Mouse (Mus musculus) layer of hippocampus, postnatal 14 days (tissue): ENCODE measurements around the gene Kcnip4. TPM values are rescaled to one million over a fixed set of nuclear protein-coding genes. Genes with fewer than 3 reads are reported as not detected.
A peak's percentile ranks its signal among the peaks of the same experiment; 100 is the strongest.

Experiments used
- DNase-seq, 2 experiments: peaks; one replicate each; pipeline ENCODE4 v3.0.0; 2021 to 2022; ENCODE audit warnings: low spot score in 2 of 2, mixed read lengths in 1 of 2
- total RNA-seq, 2 experiments: library from RNA; stranded (reverse); gene quantifications; 2 replicates each; pipeline ENCODE4 v1.2.3; 2021

The Kcnip4 gene
- total RNA-seq, 2 experiments from 2014 or later = 38.9 to 48.0 TPM

DNA sequence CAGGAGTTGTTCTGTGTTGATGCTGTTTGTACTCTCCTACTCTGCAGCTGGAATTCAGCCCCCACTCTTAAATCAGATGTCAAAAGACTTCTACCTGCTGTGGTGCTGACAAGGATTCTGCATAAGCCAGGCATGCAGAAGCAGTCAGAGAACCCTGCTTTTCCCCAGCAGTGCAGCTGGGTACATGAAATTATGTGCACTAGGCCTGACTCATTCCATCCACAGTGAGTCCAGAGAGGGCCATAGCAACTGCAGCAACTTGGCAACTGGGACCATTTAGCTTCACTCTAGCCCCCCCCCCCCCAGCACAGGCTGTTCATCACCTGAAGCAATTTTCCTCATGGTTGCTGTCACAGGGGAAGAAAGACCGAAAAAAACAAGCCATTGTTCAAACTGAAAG, 1075.8 kb downstream of the Kcnip4 start:
- no peak for DNase-seq

DNA sequence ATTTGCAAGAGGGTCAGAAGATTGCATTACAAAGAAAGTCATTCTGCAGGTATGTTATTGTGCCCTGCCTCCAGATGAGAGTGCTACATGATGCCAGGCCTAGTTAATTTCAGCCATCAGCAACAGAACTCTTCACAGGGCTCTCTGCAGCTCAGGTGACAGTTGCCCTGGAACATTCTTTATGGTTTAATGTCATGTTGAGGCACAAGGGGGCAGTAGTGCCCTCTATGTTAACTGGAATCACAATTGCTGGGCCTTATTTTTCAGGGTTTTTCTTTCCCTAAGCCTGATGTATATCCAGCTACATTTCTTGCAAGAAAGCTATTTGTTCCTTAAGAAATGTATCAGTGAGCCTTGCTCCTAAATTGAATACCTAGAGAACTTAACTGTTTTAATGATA, 1094.2 kb downstream of the Kcnip4 start:
- peak; percentile 26 to 62 for DNase-seq

DNA sequence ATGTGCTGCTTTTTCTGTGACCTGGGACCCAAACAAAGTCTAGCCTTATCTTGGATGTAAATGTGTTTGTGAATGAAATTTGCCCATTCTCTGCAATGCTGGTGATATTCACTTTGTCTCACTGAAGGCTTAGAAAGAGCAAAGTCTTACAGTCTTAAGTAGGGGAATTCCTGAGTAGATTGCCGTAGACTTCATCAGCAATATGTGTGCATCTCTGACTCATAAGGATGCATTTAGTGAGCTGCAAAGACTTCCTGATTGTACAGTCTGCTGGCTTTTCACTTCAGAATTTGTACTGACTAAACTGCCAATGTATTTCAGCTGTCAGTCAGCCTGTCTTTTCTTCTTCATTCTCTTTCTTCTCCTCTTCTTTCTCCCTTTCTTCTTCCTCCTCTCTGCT, 1102.8 kb downstream of the Kcnip4 start:
- DNase-seq = no peak

DNA sequence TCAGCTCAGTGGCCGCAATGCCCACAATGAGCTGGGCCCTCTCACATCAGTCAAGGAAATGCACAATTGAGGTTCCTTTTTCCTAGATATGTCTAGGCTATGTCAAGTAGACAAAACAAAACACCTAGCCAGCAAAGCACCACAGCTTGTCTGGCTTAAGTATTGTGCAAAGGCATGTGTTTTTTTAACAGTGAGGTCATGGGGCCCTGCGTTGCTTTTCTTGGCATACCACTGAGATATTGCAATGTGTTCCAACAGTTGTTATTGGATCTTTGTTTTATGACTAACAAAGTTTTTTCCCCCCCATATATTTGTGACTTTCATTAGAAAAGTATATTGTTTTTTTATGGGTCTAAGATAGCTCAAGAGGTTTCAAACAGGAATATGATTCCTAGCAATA, 1105.0 kb downstream of the Kcnip4 start:
- DNase-seq = no peak

DNA sequence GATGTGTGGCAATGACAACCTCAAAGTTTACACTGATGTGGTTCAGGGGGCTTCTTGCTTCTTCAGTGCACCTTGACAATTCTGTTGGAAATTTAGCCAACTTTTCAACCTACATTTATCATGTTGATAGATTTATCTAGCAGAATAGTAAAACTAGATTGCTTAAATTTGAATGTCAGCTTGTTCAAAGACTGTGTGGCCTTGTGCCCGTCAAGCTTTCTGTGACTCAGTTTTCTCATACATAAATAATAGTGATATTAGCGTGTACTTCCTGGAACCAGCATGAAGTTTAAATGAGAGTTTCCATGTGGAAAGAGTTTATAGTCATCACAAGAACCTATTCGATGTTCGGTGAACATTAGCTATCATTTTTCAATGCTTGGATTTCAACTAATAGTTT, 1112.4 kb downstream of the Kcnip4 start:
- DNase-seq = no peak

DNA sequence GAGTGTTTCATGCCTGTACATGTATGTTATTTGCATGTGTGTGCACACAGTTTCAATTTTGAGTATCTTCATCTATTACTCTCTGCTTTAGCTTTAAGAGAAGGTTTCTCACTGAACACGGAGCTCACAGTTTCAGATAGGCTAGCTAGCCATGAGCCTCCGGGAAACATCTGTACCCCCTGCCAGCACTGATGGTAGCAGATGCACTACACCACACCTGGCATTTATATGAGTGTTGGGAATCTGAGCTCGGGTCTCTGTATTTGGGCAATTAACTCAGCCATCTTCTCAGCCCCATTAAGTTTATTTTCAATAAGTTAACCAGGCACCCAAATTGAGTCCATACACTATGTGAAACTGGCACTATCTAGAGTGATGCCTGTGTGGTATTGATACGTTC, 1113.2 kb downstream of the Kcnip4 start:
- no peak for DNase-seq

DNA sequence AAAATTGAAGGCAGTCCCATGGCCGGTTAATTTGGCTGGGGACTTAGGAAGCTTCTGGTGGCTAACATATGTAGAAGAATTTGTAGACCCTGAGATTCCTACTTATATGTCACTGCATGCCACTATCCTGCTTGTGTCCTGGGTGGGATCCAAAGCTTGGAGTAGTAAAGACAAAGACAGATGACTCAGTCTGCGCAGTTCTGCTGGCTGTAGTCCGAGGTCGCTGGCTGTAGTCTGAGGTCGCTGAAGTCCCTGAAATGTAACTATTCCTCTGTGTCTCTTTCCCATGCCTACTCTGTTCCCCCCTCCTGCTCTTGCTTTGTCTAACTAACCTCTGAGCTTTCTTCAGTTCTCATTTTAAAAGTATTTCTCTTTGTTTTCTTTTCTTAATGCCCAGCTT, 1114.4 kb downstream of the Kcnip4 start:
- no peak for DNase-seq

DNA sequence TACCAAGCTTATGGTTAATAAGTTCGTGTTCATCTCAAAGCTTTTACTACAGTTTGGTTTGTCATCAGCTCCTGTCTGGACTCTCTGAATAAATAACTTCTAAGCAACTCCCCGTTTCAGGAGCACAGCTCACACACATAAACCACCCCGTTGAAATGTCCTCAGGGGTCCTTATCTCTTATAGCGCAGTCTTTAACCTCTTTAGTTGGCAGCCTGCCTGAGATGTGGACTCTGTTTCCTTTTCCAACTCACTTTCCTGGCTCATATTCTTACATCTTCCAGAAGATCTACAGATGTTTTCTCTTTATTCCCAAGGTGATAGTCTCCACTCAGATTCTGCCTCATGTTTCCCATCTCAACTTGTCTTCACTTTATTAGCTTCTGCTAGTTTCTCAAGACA, 1116.4 kb downstream of the Kcnip4 start:
- no peak for DNase-seq

DNA sequence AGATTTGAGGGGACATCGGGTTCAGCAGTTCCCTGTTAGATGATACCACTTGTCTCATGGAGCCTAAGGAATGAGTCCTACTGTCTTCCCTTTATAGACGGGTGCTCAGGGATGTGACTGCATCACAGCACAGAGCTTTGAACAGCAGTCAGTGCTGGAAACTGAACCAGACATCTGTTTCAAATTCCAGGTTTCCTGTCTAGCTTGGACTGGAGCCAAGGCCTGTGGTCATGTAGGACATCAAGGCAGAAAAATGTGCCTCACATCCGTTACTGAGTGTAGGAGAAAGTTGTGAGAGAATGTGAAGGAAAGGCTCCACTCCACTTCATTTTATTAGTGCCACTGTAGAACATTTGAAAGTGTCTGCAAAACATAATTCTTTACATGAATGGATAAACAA, 1122.2 kb downstream of the Kcnip4 start:
- no peak for DNase-seq

DNA sequence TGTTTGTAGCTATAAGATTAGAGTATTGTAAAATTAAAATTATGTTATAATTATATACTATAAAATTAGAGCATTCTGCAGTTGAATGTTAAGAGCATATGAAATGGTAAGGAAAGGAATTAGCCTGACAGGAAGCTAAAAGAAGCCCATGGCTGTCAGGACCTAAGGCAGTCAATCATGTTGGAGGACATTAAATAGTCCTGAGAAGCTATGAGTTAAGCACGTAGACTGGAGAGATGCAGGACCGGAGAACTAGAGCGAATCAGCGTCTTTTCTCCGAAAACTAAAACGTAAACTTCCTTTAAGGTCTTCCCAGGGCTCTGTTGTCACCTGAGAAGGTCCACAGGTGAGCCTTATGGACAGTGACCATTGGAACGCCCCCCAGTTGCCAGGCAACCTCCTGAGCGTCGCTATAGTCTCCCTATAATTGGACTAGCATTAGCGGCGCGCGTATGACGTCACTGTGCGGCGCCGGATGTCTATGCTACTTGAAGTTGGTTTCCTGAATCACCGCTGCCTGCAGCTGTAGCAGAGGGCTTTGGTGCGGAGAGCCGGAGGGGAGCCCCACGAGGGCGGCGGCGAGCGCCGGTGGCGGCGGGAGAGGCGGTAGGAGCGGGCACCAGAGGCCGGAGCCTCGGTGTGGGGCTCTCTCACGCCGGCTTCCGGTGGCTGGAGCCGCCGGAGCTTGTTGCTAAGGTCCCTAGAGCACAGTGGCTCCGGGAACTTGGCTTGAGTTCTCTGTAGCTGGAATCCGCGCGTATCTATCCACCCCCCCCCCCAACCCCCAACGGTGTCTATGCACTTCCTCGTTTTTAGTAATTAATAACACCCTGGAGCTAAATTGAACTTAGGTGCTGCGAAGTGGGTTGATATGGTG, 1152.6 kb downstream of the Kcnip4 start:
- peak; percentile 95 to 96 for DNase-seq

DNA sequence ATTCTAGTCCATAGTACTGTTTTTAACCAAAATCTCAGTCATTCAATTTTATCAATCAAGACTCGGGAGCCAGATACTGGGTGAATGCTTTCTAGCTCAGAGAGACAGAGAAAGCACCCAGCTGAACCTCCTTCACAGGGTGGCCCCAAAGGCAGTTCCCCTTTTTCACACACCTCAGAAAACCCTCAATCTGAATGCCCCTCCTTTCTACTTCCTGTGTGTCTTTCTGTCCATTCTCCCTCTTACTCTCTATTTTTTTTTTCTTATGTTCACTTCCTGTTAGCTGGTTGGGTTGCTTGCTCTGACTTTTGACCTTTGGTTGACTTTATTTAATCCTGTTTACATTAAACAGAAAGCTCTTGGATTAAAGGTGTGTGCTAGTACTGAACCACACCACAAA, 1175.4 kb downstream of the Kcnip4 start:
- DNase-seq = no peak

DNA sequence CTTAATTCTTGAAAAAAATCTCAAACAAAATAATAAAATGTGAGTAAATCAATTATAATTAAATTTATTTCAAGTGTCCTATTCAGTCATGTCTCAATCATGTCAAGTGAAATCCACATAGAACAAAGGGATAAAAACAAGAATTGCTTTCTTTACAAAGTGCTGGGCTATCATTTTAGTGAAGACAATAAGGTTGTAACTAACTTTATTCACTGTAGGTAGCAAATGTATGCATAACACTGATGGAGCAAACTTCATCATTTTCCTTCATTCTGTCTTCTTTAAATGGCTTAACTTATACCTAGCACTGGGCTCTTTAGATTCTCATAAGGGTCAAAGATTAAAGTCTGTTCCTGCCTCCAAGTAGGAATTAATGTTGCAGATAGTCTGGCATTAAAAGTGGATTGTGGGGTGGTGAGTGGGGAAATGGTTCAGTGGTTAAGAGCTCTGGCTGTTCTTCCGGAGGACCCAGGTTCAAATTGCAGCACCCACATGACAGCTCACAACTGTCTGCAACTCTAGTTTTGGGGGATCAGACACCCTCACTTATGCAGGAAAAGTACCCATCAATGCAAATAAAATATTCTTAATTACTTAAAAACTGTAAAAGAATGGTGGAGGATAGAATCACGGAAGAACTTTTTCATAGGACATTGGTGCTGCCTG, 1178.6 kb downstream of the Kcnip4 start:
- DNase-seq = no peak

DNA sequence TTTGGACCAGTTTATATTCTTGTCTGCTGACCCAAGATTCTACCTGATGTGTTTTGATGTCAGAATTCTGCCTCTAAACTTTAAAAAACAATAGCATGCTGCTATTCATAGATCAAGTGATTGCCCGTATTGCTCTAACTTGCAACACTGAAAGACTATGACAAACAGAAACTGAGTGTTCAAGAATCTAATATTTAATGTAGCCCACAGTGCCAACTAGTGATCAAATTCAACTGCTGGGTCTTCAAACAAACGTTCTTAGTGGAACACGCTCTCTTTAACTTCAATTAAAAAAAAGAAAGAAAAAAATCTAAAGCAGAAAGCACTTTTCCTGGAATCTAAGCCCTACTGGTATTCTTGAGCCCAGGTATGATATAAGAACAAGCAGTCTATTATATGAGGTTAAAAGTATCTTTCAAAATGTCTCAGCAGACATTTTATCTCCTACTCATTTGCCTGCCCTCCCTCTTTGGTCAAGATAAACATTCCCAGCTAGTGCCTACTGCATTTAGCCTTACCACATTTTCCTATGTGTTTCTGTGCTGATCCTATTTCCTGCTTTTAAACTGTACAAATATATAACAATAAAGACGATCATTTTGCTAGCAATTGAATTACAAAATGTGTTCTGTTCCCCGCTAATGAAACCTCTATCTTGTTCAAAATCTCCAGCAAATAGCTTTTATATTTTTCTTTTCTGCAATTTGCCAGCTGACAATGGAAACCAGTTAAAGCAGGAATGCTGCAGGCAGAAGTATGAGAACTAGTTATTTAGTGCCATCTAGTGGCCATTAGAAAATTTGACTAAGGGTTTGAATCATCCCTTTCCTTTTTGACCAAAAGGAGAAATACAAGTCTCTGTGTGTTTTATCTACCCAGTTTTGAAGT, 1179.4 kb downstream of the Kcnip4 start:
- DNase-seq = peak in 1 of 2 experiments; percentile 66

DNA sequence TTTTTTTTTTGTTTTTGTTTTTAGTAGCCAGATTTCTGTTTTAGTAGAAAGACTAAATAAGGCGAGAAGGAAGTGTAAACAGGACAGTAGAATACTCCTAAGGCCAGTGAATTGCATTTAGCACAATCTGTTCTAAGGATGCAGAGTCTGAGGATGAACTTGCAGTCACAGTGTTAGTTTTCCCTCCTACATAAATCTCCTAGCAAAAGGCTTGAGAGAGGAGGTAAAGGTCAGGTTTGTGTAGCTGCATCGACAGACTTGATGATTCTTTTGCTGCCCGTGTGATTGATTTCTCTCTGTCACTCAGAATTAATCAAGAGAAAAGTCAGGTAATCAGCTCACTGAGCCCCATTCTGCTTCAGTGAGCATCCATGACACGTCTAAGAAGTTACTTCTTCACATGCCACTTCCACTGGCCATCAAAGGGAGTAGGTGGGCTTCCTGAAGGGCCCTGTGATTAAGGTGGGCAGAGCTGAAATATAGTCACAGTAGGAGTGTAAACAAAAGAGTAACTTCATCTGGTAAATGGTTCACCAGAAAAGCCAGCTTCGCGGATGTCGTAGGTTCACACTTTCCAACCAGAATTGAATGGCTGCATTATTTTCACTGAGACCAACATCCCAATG, 1183.8 kb downstream of the Kcnip4 start:
- DNase-seq = no peak
